Mouse (Mus musculus) intestine, embryonic 16.5 days (tissue): ENCODE measurements around the gene Topbp1. TPM values are rescaled to one million over a fixed set of nuclear protein-coding genes. Genes with fewer than 3 reads are reported as not detected.
"Not testable (repeated sequence)": the region's sequence is repeated elsewhere in the genome, so short reads cannot be mapped to it uniquely, and the experiment has no call there.

ENCODE experiments used
- ATAC-seq: fragments of 200-750 bp; cut with Nextera tagmentation; 2 replicates; pipeline ENCODE4 v1.8.0; 2017; ENCODE audit warnings: moderate TSS enrichment, moderate library complexity
- H3K27ac ChIP-seq: fragments of 300-500 bp; sonication (generic); 2 replicates; pipeline ENCODE4 v1.5.1; 2014; ENCODE audit warnings: mild to moderate bottlenecking, low read length
- H3K27me3 ChIP-seq: fragments of 300-500 bp; sonication (generic); replicated peaks from 2 replicates; pipeline ENCODE4 v1.6.1; 2014; ENCODE audit warnings: low read length, control low read depth, mixed read lengths; ENCODE audit not compliant: control insufficient read depth, insufficient read depth
- H3K36me3 ChIP-seq: fragments of 300-500 bp; sonication (generic); 2 replicates; pipeline ENCODE4 v1.6.1; 2014; ENCODE audit warnings: low read length, control low read depth; ENCODE audit not compliant: control insufficient read depth, insufficient read depth
- H3K4me1 ChIP-seq: fragments of 300-500 bp; sonication (generic); 2 replicates; pipeline ENCODE4 v1.6.1; 2014; ENCODE audit warnings: low read length, control low read depth, mixed read lengths; ENCODE audit not compliant: control insufficient read depth, insufficient read depth
- H3K4me2 ChIP-seq: fragments of 300-500 bp; sonication (generic); 2 replicates; pipeline ENCODE4 v1.6.1; 2014; ENCODE audit warnings: low read depth, low read length, control low read depth
- H3K4me3 ChIP-seq: fragments of 300-500 bp; sonication (generic); 2 replicates; pipeline ENCODE4 v1.5.1; 2014; ENCODE audit warnings: mild to moderate bottlenecking, low read length
- H3K9ac ChIP-seq: fragments of 300-500 bp; sonication (generic); 2 replicates; pipeline ENCODE4 v1.6.1; 2014; ENCODE audit warnings: low read depth, low read length
- H3K9me3 ChIP-seq: fragments of 300-500 bp; sonication (generic); 2 replicates; pipeline ENCODE4 v1.6.1; 2016; ENCODE audit warnings: low read length, control low read depth; ENCODE audit not compliant: control insufficient read depth
- WGBS: fragments of 180-500 bp; shearing (Covaris S2); extraction: QIAGEN DNeasy Blood & Tissue Kit; methylation state at CpG from one replicate; pipeline ENCODE4 v1.1.7; 2014; 5-methylcytosine and 5-hydroxymethylcytosine counted together
- polyA plus RNA-seq: library from polyadenylated mRNA; unstranded; fragments of >200 nt; fragmentation: Nextera tagmentation; extraction: Ambion mirVana; gene quantifications from 2 replicates; pipeline ENCODE4 v1.2.1, GENCODE M21; 2015

Gene Topbp1
- polyA plus RNA-seq, 1 experiment from 2014 or later = 29.3 TPM

DNA sequence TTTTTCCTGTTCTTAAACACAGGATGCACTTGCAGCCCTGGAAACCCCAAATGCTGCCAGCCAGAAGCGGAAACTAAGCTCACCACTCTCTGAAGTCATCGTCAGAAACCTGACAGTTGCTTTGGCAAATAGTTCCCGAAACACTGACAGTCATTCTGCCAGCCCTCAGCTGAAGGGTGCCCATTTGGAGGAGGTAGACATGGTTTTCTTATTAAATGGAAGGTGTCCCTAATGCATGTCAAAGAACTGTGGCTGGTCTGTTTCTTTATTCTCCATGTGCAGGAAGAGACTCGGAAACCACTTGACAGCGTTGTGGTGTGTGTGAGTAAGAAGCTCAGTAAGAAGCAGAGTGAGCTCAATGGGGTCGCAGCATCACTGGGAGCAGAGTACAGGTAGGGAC lies 27.6 kb downstream of the Topbp1 start:
- no peak overlapping the region for H3K4me3 ChIP-seq
- peaks cover 18% of the 10 kb centered on the region for H3K36me3 ChIP-seq

DNA sequence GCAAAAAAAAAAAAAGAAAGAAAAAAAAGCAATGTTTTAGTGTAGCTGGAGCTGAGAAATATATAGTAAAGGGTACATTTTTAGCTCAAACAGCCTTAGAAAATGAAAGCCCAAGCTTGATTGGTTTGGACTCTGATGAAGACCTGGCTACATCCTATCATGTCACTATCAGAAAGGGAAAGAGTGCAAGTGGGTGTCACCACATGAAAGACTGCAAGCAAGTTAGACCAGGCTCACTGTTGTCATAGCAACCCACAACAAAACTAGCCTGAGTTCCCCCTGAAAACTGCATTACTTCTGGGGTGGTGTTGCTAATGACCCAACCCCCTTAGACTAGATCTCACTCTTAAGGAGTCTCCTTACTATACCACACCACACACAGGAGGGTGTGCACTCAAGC lies 31.9 kb downstream of the Topbp1 start:
- Histone ChIP-seq H3K27me3 (no peaks in the 10 kb centered on the region), H3K9me3 (no peaks in the 10 kb centered on the region), H3K36me3 (peaks cover 25% of the 10 kb centered on the region), H3K4me2 (no peak overlapping the region), H3K4me1 (no peaks in the 10 kb centered on the region), H3K4me3 (no peak overlapping the region), H3K9ac (no peak overlapping the region), H3K27ac (no peak overlapping the region)
- no peak for ATAC-seq

More for the DNA sequence above, 27.6 kb downstream of the Topbp1 start:
- H3K4me2 ChIP-seq = no peak overlapping the region
- no peaks in the 10 kb centered on the region for H3K27me3 ChIP-seq
- H3K4me1 ChIP-seq = no peaks in the 10 kb centered on the region
- 90% methylated on average over 6 of the region's 6 CpGs for WGBS
- H3K9ac ChIP-seq = no peak overlapping the region
- H3K9me3 ChIP-seq = no peaks in the 10 kb centered on the region
- ATAC-seq = no peak
- H3K27ac ChIP-seq = no peak overlapping the region

DNA sequence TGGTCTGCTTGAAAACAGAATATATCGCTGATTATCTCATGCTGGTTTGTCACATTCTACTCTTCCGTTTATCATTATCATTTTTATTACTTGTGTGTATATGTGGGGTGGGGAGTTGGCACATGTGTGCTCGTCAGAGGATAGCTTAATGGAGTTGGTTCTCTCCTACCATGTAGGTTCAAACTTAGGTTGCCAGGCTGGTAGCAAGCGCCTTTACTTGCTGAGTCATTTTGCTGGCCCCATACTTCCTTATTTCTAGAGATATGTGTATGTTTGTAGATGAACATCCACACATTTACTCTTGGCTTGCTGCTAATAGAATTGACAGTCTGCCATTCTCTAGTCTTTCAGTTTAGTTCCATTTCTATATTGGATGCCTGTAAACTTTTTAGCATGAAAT lies 42.0 kb downstream of the Topbp1 start:
- Histone ChIP-seq H3K9ac (no peak overlapping the region), H3K4me3 (no peak overlapping the region), H3K4me1 (no peaks in the 10 kb centered on the region), H3K27me3 (no peaks in the 10 kb centered on the region), H3K4me2 (no peak overlapping the region), H3K27ac (no peak overlapping the region), H3K36me3 (peaks cover 10% of the 10 kb centered on the region), H3K9me3 (no peaks in the 10 kb centered on the region)
- WGBS = 80% methylated on average over 4 of the region's 4 CpGs
- 0 out of 2 replicates have a peak, but pooled peaks have one; percentile 27 for ATAC-seq

DNA sequence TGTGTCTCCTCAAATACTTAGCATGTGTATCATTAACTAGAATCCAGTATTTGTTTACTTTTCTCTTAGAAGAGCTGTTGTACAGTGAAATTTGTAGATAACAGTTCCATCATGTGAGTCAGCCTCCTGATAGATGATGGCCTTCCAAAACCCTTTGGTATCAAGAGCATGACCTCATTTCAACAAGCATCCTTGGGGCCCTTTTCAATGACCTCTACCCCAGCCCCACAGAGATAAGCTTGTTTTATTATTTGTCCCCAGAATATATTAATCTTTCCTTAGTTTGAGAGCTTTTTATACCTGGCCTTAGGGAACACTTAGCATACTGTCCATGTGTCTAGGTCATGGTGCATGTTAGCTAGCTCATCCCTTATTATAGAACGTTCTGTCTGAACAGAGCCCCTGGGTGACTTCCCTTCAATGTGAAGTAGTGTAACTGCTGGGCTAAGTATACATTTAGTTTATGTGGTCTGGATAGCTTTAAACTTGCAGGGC lies 43.0 kb downstream of the Topbp1 start:
- no peak overlapping the region for H3K4me2 ChIP-seq
- H3K27me3 ChIP-seq = no peaks in the 10 kb centered on the region
- no peak overlapping the region for H3K4me3 ChIP-seq
- WGBS = 70% methylated on average over 1 of the region's 1 CpGs
- no peak for ATAC-seq
- H3K9ac ChIP-seq = no peak overlapping the region
- no peaks in the 10 kb centered on the region for H3K9me3 ChIP-seq
- no peak overlapping the region for H3K27ac ChIP-seq
- H3K36me3 ChIP-seq = peaks cover 14% of the 10 kb centered on the region
- no peaks in the 10 kb centered on the region for H3K4me1 ChIP-seq

DNA sequence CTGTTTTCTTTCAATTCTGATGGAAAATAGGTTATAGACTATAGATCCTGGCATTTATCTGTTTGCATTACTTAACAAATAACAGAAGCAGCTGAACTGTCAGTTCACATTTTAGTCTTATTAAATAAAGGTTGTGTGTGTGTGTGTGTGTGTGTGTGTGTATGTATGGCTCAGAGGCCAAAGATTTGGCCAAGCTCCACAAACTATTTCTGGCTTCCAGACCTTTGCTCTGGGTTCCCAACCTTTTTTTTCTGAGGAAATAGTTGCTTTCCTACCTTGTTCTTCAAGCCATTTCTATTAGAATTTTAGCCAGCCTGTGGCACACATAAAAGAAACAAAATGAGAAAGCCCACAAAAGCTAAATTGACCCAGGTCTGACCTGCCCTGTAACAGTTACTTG lies 43.8 kb downstream of the Topbp1 start:
- no peak overlapping the region for H3K4me2 ChIP-seq
- no peaks in the 10 kb centered on the region for H3K4me1 ChIP-seq
- no peak overlapping the region for H3K27ac ChIP-seq
- H3K9me3 ChIP-seq = no peaks in the 10 kb centered on the region
- H3K36me3 ChIP-seq = peaks cover 14% of the 10 kb centered on the region
- no peaks in the 10 kb centered on the region for H3K27me3 ChIP-seq
- no peak for ATAC-seq
- H3K4me3 ChIP-seq = no peak overlapping the region
- H3K9ac ChIP-seq = no peak overlapping the region

DNA sequence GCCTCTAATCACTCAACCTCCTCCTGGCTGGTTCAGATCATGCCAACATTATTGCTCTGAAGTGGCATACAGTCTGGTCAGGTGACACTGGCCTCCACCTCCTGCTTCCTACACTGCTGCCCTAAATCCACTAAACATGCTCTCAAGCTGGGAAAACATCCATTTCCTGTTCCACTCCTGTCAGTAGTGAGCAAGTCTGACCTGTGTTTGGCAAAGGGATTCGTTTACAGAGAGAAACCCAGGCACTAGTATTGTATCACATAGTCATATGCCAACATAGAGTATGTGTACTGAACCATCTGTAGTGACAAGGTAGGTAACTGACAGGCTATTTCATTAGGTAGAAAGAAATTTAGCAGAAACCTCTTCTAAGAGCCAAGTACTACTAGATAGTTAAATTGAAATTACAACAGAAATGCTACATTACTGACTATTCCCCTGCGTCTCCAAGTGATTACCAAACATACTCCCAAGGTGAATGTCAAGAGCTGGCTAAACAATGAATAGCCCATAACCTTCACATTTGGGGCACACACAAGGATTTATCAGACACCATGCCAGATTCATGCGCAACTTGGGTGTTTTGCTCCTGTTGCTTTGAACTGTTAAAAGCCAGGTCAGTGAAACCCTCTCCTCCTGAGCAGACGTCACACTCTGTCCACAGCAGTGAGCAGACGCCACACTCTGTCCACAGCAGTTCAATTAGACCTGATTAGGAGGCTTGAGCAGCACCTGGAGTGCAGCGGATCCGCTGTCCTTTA lies 48.7 kb downstream of the Topbp1 start:
- ATAC-seq, H3K27me3 ChIP-seq, H3K4me1 ChIP-seq, H3K27ac ChIP-seq, H3K9me3 ChIP-seq, H3K9ac ChIP-seq, H3K4me3 ChIP-seq, H3K4me2 ChIP-seq: not testable (repeated sequence)
- 77% methylated on average over 7 of the region's 7 CpGs for WGBS
- H3K36me3 ChIP-seq = peaks cover 17% of the 10 kb centered on the region

DNA sequence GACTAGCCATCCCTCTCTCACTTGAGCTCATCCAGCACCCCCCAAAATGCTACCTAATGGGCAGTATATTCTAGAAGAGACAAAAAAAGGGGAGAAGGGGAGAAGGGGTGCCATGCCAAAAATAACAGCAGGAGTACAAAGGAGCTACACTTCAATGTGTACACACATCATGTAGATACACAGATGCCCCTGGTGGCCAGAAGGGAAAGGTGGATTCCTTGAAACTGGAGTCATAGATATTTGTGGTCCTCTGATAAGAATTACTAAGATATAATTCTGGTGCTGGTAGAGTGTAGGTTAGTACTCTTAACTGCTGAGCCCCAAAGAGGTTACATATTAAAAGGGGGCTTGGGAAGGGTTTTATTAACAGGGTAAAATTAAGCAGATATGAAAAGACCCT lies 52.9 kb downstream of the Topbp1 start:
- peaks cover 9% of the 10 kb centered on the region; the same call in 1 of the 2 replicates for H3K36me3 ChIP-seq
- peaks cover 4% of the 10 kb centered on the region; the same call in 1 of the 2 replicates for H3K4me1 ChIP-seq
- no peak overlapping the region for H3K4me3 ChIP-seq
- no peak overlapping the region for H3K4me2 ChIP-seq
- no peaks in the 10 kb centered on the region for H3K27me3 ChIP-seq
- H3K27ac ChIP-seq = no peak overlapping the region
- ATAC-seq = peak; percentile 28; the same call in 1 of the 2 replicates
- H3K9ac ChIP-seq = no peak overlapping the region
- no peaks in the 10 kb centered on the region for H3K9me3 ChIP-seq

DNA sequence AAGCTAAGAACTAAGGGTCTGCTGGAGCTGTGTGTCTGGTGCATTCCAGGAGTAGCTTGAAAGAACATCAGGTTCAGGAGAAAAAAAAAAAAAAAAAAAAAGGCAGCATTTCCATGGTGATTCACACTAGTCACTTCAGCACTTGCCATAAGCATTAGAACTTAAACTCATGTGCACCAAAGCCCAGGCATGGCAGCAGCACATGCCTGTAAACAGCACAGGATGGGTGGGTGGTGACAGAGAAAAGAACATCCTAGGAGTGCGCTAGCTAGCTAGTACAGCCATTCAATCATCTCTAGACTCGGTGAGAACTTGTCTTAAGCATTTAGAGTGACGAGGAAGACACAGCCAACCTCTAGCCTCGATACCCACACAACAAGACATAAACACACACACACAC lies 53.5 kb downstream of the Topbp1 start:
- Histone ChIP-seq H3K4me1 (peaks cover 10% of the 10 kb centered on the region), H3K9ac (no peak overlapping the region), H3K9me3 (no peaks in the 10 kb centered on the region), H3K36me3 (peaks cover 10% of the 10 kb centered on the region; the same call in 1 of the 2 replicates), H3K27ac (no peak overlapping the region), H3K4me2 (no peak overlapping the region), H3K4me3 (no peak overlapping the region), H3K27me3 (no peaks in the 10 kb centered on the region)
- 81% methylated on average over 4 of the region's 4 CpGs for WGBS
- no peak for ATAC-seq

DNA sequence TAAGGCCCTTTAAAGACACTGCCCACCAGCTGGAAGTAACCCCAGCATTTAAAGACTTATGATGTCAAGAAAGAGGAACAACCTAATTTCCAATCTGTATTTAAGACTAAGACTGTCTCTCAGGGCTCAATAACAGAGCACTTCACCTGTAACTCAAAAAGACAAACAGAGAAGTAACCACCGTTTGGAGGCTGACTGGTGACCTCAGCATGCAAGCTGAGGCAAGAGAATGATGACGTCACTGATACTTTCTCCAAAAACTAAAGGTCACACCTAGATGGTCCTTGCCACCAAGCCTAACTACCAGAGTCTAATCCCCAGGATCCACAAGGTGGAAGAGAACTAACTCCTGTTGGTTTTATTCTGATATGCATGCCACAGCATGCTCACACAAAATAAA lies 55.6 kb downstream of the Topbp1 start:
- Histone ChIP-seq H3K27me3 (no peaks in the 10 kb centered on the region), H3K36me3 (peaks cover 10% of the 10 kb centered on the region; the same call in 1 of the 2 replicates), H3K9me3 (no peaks in the 10 kb centered on the region), H3K4me3 (no peak overlapping the region), H3K27ac (no peak overlapping the region), H3K9ac (no peak overlapping the region), H3K4me1 (peaks cover 11% of the 10 kb centered on the region), H3K4me2 (no peak overlapping the region)
- no peak for ATAC-seq
- 53% methylated on average over 2 of the region's 2 CpGs for WGBS

DNA sequence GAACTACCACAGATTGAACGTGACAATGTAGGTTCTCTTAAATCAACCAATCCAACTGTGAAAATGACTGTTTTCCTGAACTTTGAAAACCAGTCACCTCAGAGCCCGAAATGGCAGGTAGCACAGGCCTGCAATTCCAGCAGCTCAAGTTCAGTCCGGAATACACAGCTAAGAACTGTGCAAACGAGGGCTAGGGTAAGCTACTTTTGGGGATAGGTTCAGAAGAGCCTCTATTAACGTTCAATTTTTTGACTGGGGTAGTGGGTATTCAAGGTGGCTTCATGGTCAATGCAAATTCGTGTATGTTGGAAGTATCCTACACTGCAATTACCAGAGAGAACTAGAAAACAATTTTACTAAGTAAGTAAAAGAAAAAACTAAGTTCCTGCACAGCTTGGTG lies 58.1 kb downstream of the Topbp1 start:
- H3K27me3 ChIP-seq = no peaks in the 10 kb centered on the region
- no peak overlapping the region for H3K27ac ChIP-seq
- no peak for ATAC-seq
- peak overlapping the region; percentile 96 for H3K9ac ChIP-seq
- no peaks in the 10 kb centered on the region for H3K9me3 ChIP-seq
- peaks cover 18% of the 10 kb centered on the region for H3K4me1 ChIP-seq
- H3K36me3 ChIP-seq = peaks cover 4% of the 10 kb centered on the region; the same call in 1 of the 2 replicates
- H3K4me3 ChIP-seq = peak overlapping the region; percentile 86
- 60% methylated on average over 6 of the region's 6 CpGs for WGBS
- H3K4me2 ChIP-seq = peak overlapping the region; percentile 74
